Mouse (Mus musculus): ENCODE measurements at regions not wholly inside any gene's neighbourhood (a gene's known extent, or its start where the extent isn't known, plus 50 kb on each side); places are given as distances from the start of the nearest gene placed in this dataset.

- TF ChIP-seq CTCF (conservative IDR thresholded peaks at IDR 0.05; ENCODE audit: insufficient read depth, insufficient read length, low read depth, low read length) = no peak
- TF ChIP-seq POLR2A (IDR thresholded peaks at IDR 0.05; ENCODE audit: low read depth, low read length) = no peak
Observed at GRCm38 (mm10) chr1:52363625-52364024, 130.6 kb upstream of the Gls start.
